Mouse (Mus musculus): ENCODE measurements around the gene Banf2.

GRCm38 (mm10) chr2:143992977-143993376 is 39.9 kb upstream of the Banf2 start:
- no peak for TF ChIP-seq MAFK (IDR thresholded peaks at IDR 0.05; ENCODE audit: insufficient read depth, low read depth, low read length)
- no peak for TF ChIP-seq HCFC1 (IDR thresholded peaks at IDR 0.05; ENCODE audit: borderline replicate concordance, insufficient read depth, low read length)
- TF ChIP-seq ZNF384 (IDR thresholded peaks at IDR 0.05; ENCODE audit: low read depth, low read length): no peak

All from ES-E14 (cell line).